8 mouse cellular contexts compared by ENCODE assay signal in genomic region chr3:104707772-104708144, GRCm38 (mm10).
A peak's percentile ranks its signal among the peaks of the same experiment; 100 is the strongest.
DNase-seq lines count a peak whose midpoint lies in the region; ATAC-seq and TF ChIP-seq lines count a peak whose summit lies in the region.
"Not testable (repeated sequence)": the region's sequence is repeated elsewhere in the genome, so short reads cannot be mapped to it uniquely, and the experiment has no call there.

No protein-coding gene starts in this region.

- H3K9ac ChIP-seq in embryonic facial prominence, embryonic 11.5 days (replicated peaks; ENCODE audit: low read length); heart, embryonic 14.5 days (ENCODE audit: low read length); intestine, embryonic 15.5 days; limb, embryonic 15.5 days; lung, embryonic 14.5 days; stomach, postnatal 0 days (ENCODE audit: low read length): not testable (repeated sequence)

- TF ChIP-seq EP300 in stomach, postnatal 0 days (optimal IDR thresholded peaks at IDR 0.05): not testable (repeated sequence)

- H3K4me1 ChIP-seq in embryonic facial prominence, embryonic 11.5 days (ENCODE audit: control insufficient read depth, insufficient read depth, low read length); heart, embryonic 14.5 days (ENCODE audit: control insufficient read depth in 2 of 2, insufficient read depth in 2 of 2, low read length in 2 of 2); intestine, embryonic 15.5 days (replicated peaks); limb, embryonic 15.5 days; lung, embryonic 14.5 days (ENCODE audit: insufficient read depth); stomach, postnatal 0 days (replicated peaks; ENCODE audit: control insufficient read depth, insufficient read depth): not testable (repeated sequence)

- H3K9me3 ChIP-seq in embryonic facial prominence, embryonic 11.5 days (replicated peaks; ENCODE audit: control insufficient read depth, low read length); heart, embryonic 14.5 days (ENCODE audit: control insufficient read depth, low read length); intestine, embryonic 15.5 days; limb, embryonic 15.5 days; lung, embryonic 14.5 days (ENCODE audit: low read depth, low read length); stomach, postnatal 0 days (ENCODE audit: control insufficient read depth, low read length): not testable (repeated sequence)

- WGBS in embryonic facial prominence, embryonic 11.5 days: 44% methylated on average over 1 of the region's 1 CpGs
- WGBS in heart, embryonic 14.5 days: 42% methylated on average over 1 of the region's 1 CpGs
- WGBS in intestine, embryonic 15.5 days: 59% methylated on average over 1 of the region's 1 CpGs
- WGBS in limb, embryonic 15.5 days: 54% methylated on average over 1 of the region's 1 CpGs
- WGBS in lung, embryonic 14.5 days: 50% methylated on average over 1 of the region's 1 CpGs
- 44% methylated on average over 1 of the region's 1 CpGs for WGBS in stomach, postnatal 0 days

- not testable (repeated sequence) for TF ChIP-seq CTCF in lung, embryonic 14.5 days (IDR thresholded peaks at IDR 0.05; ENCODE audit: low read depth); stomach, postnatal 0 days (IDR thresholded peaks at IDR 0.05; ENCODE audit: low read depth)

- peak; percentile 20; the same call in 1 of the 2 replicates for ATAC-seq in embryonic facial prominence, embryonic 11.5 days (replicated peaks; ENCODE audit: insufficient number of reproducible peaks, low FRiP score, low TSS enrichment, low read depth)
- ATAC-seq in heart, embryonic 14.5 days (ENCODE audit: insufficient number of reproducible peaks, insufficient read depth, low FRiP score, low read depth): 0 out of 2 replicates have a peak, but pooled peaks have one; percentile 23
- peak; percentile 69 for ATAC-seq in intestine, embryonic 15.5 days
- ATAC-seq in limb, embryonic 15.5 days (ENCODE audit: insufficient number of reproducible peaks, low FRiP score, low TSS enrichment, low read depth): 0 out of 2 replicates have a peak, but pooled peaks have one; percentile 21
- peak; percentile 55; the same call in 1 of the 2 replicates for ATAC-seq in lung, embryonic 14.5 days (ENCODE audit: insufficient read depth)
- peak; percentile 67 for ATAC-seq in stomach, postnatal 0 days (ENCODE audit: low FRiP score, low TSS enrichment)

- H3K27me3 ChIP-seq in embryonic facial prominence, embryonic 11.5 days (ENCODE audit: control insufficient read depth, insufficient read depth, low read length); heart, embryonic 14.5 days (ENCODE audit: control insufficient read depth, insufficient read depth, low read length); intestine, embryonic 15.5 days (replicated peaks); limb, embryonic 15.5 days; lung, embryonic 14.5 days (ENCODE audit: insufficient read depth, low read length); stomach, postnatal 0 days (ENCODE audit: control insufficient read depth, insufficient read depth, low read length): not testable (repeated sequence)

- DNase-seq in 3T3-L1 (ENCODE audit: low read depth, low spot score): peak; percentile 76
- not testable (repeated sequence) for DNase-seq in embryonic facial prominence, embryonic 11.5 days (ENCODE audit: low spot score); lung, embryonic 14.5 days; stomach, postnatal 0 days (ENCODE audit: low spot score)
- DNase-seq in naive thymus-derived CD4-positive, alpha-beta T cell, adult 2 months (ENCODE audit: low read depth): peak; percentile 48

- not testable (repeated sequence) for H3K4me2 ChIP-seq in embryonic facial prominence, embryonic 11.5 days (ENCODE audit: low read depth, low read length); heart, embryonic 14.5 days (ENCODE audit: low read length); intestine, embryonic 15.5 days (replicated peaks); limb, embryonic 15.5 days; lung, embryonic 14.5 days; stomach, postnatal 0 days (replicated peaks; ENCODE audit: low read depth)

- H3K27ac ChIP-seq in embryonic facial prominence, embryonic 11.5 days (replicated peaks; ENCODE audit: low read depth, low read length); heart, embryonic 14.5 days (replicated peaks in 1 of 2; ENCODE audit: control insufficient read depth in 1 of 2, insufficient read depth in 1 of 2, low read depth in 2 of 2, low read length in 2 of 2); intestine, embryonic 15.5 days; limb, embryonic 15.5 days; lung, embryonic 14.5 days (ENCODE audit: low read depth); stomach, postnatal 0 days (replicated peaks): not testable (repeated sequence)

- not testable (repeated sequence) for H3K36me3 ChIP-seq in embryonic facial prominence, embryonic 11.5 days (replicated peaks; ENCODE audit: control insufficient read depth, insufficient read depth, low read depth, low read length); heart, embryonic 14.5 days (ENCODE audit: control insufficient read depth, insufficient read depth, low read length); intestine, embryonic 15.5 days; limb, embryonic 15.5 days; lung, embryonic 14.5 days (ENCODE audit: insufficient read depth); stomach, postnatal 0 days (ENCODE audit: control insufficient read depth, insufficient read depth, low read length)

- not testable (repeated sequence) for H3K4me3 ChIP-seq in embryonic facial prominence, embryonic 11.5 days (ENCODE audit: low read depth, low read length); heart, embryonic 14.5 days (ENCODE audit: control insufficient read depth in 1 of 2, insufficient read depth in 1 of 2, low read depth in 1 of 2, low read length in 2 of 2); intestine, embryonic 15.5 days (replicated peaks); limb, embryonic 15.5 days; lung, embryonic 14.5 days (ENCODE audit: low read depth, low read length); stomach, postnatal 0 days (ENCODE audit: low read depth, low read length)
